Mouse (Mus musculus) CD8-positive naive resting alpha-beta T cell, adult 2 months (primary cell): Measurements from ENCODE around the gene Tenm4.

ENCODE experiments used
- DNase-seq, 2 experiments: peaks; one replicate each; pipeline ENCODE4 v3.0.0; 2022; ENCODE audit warnings: low read depth in 2 of 2, low spot score in 2 of 2

The Tenm4 gene

DNA sequence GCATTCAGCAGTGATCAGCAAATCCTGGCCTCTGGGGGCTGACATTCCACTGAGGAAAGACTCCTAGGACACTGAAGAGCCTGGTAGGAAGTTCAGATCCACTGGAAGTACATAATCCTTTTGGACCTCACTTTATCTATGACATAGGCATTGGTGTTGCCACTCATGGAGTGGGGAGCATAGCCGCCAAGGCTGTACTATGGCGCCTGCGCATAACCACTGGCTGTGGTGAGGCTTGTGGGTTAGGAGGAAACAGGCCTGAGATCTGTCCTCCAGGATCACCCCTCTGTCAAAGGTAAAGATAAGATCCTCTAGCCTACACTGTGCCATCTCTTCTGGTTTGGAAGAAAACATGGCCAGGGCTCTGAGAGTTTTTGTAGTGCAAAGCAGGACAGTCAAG is 712.3 kb downstream of the Tenm4 start:
- DNase-seq, result no peak

DNA sequence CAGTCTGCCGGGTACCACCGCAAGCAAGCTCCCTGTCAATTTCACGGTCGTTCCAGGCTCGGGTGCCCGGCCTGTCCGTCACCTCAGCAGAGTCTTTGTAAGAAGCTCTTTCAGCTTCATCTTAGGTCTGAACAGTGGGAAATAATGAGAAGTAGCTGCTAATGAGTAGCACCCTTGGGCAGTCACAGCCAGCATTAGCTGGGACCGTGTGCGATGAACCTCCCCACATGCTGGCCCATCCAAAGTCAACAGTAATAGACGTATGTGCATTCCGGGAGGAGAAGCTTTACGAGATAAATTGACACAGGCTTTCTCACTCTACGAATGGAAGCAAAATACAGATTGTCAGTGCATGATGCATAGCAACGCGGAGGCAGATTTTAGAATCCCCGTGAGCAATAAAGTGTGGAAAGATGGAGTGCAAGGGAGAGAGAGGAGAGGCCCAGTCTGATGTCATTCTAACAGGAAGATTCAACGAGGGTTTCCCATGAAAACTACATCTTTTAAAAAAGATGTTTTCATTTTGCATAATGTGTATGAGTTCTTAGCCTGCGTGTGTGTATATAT is 716.1 kb downstream of the Tenm4 start:
- DNase-seq, result no peak

DNA sequence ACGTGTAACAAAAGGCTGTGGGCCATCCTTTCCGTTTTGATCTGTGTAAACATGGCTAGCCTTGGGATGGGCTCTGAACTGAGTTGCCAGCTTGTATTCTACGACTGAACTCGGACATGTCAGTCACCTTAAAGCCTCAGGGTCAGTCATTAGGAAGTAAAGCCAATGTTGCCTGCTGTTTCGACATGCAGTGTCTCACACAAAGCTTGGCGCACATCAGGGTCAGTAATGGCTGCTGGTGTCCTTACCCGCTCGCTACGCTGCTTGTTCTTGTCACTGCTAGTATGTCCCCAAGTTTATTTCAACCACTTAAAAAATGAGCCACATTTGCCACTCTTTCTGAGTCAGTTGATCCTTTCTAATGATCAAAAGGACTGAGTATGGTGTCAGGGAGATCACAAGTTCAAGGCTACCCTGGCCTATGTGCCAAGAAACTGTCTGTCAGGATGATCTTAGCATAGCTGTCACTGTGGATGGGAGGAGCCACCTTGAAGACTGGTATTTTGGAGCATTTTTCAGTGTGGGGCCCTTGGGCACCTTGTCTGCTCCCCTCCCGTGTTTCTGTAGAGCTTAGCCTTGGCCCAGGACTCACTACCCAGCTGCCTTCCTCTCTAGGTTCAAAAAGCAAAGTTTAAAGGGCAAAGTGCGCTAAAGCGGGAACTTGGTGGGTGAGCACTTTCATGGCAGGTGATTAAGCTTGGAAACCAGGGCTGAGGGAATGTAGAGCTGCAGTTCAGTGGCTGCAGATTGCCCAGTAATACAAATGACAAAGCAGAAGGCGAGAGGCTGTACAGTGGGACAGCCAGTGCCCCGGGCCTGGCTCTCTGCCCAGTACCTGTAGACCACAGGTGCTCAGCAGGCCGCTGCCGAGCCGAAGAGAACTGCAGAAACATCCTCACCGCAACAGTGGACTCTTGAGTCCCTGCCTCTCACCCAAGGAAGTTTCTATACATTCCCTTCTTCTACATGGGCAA is 718.3 kb downstream of the Tenm4 start:
- no peak for DNase-seq

DNA sequence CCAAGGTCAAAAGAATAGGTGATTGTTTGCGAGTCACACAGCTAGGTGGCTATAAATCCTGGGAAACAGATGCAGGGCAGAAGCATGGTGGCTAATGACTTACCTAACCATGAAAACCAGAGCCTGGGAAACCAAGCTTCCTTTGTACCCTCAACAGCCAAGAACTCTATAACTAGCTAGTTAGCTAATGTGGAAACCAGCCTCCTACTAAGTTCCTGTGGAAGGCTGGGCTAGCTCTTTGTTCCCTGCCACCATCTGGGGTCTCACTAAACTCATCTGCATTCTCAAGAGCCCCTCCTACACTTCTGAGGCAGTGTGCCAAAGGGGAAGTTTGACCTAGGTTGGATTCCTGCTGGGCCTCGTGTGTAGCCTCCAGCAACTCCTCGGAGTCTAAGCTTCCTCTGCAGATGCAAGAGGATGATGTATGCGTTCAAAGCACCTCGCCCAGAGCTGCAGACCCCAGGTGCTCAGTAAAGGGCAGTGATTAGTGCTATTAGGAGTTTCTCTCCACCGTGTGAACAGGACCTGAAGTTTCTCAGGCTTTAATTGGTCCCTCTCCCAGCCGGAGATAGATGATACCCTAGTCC is 719.1 kb downstream of the Tenm4 start:
- DNase-seq, result no peak

DNA sequence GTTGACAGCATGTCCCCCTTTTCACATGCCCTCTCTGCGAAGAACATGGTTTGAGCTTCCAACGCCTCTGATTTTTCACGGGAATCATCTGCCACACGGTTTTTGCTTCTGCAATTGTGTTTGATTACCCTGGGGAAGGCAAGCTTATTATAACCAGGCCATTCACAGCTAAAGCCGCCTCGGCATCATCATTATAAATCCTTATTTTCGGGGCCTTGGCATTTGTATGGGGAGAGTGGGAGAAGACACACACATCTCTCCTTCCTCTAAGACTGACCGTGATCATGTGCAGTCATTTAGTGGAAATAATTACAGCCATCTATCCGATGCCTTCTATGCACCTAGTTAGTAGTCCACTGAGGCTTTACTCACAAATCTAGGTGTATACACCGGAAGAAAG is 719.9 kb downstream of the Tenm4 start:
- DNase-seq, result no peak

DNA sequence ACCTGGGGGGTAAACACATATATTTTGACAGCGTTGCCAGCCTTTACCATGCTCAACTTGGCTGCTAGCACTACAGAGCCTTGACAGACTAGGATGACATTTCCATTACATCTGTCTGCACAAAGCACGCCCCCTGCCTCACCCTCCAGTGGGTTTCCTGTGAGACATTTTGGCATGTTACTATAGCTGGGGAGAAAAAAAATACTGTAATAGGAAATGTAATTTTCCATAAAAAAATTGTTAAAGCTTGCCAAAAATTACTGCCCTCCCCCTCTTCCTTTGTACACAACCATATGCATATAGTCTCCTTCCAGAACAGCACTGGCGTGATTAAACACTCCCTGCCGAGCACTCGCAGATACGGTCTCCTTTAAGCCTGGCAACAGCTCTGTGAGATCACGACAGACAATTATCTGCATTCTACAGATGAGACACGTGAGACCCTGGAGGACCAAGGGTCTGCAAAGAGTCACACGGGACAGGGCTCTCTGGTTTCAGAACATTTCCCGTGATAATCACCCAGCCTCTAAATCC is 728.1 kb downstream of the Tenm4 start:
- DNase-seq, result no peak

DNA sequence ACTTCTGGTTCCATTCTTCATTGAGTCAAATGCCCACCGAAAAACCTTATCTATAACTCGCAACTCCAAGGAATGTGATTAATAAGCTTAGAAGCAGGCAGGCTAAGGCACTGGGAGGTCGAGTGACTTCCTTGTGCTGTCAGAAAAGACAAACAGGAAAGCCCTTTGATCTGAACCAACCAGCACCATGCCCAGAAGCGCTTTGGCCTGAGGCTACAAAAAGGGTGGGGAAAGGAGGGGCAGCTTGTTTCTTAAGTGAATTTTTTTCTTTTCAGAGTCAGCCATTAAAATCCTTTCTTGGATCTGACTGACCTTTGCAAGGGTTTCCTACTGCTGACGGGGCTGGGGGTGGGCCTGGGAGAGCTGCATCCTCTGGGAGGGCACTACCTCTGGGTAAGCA is 731.1 kb downstream of the Tenm4 start:
- DNase-seq, result no peak

DNA sequence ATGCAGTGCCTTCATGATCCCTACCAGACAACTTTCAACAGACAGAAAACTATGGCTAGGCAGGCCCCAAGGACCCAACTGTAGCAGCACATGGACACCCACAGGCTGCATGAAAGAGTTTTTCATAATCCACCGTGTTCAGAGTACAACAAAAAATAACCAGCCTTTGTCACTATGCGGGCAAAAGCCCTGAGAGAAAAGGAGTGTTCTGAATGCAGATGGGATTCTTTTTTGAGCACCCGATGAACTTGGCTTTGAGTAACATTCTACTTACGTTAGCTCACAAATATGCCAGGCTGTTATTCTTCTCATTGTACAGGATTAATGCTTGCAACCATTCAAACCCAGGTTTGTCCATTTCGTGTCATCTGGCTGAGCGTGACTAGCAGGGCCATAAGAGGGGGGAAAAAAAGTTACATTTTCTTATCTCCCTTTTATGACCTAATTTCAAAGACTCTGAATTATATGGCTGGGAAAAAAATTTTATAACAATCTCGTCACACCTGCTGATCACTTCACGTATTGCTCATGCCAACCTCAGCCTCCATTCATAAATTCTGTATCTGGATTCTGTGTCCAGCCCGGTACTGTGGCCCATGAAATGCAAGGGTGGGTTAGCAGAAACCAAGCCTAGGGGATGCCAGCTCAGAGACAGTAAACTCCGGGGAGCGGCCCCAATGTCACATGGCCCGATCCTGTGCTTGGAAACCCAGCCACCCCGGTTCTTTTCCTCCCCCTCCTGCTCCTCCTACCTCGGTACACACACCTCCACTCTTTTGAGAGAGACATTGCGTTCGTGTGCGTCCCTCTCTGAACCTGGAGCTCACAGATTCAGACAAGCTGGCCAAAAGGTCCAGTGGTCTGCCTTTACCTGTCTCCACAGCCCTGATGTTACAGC is 732.3 kb downstream of the Tenm4 start:
- DNase-seq, result no peak

DNA sequence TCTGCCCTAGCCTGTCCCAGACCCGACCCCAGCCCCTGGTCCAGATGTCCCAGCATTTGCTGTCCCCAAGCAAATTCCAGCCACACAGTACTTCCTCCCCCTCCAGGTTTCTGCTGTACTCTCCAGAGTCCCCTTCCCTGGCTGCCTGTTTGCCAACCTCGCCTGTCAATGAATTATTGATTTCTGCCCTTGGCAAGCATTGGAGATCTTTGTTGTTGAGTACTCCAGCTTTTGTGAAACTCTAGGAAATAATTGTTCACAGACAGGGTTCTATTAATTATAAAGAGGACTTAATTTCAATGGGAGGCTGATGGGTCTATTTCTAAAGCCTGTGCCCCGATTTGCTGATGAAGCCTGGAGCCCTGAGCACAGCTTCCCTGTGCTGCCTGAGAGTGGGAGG is 733.4 kb downstream of the Tenm4 start:
- no peak for DNase-seq

DNA sequence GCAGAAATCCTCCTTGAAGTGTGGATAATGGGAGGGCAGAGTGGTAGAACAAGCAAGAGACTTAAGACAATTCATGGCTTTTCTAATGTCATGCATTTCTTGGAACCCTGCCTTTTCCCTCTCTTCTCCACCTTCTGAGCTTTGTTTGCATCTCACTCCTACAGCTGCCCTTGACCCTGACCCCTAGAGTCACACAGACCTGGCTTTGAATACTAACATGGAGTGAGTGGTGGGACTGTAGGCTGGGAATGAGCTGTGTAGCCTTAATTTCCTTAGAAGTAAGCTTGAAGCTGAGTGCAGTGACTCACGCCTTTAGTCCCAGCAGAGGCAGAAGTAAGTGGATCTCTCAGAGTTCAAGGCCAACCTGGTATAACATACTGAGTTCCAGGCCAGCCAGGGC is 733.9 kb downstream of the Tenm4 start:
- no peak for DNase-seq

DNA sequence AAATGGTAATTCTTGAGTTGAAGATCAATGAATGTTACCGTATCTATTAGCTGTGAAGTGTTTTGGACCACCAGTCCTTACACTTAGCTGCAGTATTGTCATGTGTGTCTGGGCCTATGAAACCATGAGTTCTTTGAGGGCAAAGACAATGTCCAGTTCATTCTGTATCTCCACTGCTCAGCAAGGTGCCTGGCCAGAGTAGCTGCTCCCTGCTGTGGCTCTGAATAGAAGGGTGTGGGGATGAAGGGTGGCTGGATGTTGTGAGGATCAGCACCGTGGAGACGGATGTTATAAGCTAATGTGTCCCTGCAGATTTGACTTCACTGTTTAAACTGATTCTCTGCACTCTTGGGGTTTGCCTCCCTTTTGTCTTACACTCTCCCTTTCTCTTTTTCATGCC is 734.4 kb downstream of the Tenm4 start:
- DNase-seq, result no peak

DNA sequence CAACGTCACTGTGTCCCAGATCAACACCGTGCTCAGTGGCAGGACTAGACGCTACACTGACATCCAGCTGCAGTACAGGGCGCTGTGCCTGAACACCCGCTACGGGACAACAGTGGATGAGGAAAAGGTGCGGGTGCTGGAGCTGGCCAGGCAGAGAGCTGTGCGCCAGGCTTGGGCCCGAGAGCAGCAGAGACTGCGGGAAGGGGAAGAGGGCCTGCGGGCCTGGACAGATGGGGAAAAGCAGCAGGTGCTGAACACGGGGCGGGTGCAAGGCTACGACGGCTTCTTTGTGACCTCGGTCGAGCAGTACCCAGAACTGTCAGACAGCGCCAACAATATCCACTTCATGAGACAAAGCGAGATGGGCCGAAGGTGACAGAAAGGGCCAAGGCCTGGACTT is 735.2 kb downstream of the Tenm4 start:
- no peak for DNase-seq

DNA sequence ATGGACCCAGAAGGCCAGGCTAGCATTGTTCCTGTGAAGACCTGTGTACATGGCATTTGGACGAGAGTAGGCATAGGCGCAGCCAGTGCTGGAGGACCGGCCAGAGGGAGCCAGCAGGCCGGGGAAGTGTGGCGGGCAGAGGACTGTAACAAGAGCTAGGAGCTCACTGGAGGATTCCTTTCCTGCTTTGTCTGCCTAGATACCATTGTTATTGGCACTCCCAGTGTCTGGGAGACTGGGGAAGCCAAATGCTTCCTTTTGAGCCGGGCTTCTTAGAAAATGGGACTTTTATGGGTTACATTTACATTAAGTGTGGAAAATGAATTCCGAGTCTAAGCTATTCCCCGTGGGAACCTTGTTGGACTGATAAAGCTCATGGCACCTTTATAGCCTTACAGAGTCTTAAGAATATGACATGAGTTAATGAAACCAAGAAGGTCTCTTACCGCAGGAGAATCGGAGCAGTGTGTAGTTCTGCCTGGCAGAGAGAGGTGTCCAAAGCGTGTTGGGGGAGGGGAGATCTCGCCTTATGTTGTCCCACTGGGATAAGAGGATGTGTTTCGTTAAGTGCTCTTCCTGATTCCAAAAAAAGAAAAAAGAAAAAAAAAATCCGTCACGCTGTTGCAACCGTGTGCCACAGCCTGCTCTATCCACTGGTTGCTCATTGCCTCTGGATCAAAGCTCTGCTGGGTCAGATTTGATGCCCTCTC is 737.1 kb downstream of the Tenm4 start:
- DNase-seq, result no peak

DNA sequence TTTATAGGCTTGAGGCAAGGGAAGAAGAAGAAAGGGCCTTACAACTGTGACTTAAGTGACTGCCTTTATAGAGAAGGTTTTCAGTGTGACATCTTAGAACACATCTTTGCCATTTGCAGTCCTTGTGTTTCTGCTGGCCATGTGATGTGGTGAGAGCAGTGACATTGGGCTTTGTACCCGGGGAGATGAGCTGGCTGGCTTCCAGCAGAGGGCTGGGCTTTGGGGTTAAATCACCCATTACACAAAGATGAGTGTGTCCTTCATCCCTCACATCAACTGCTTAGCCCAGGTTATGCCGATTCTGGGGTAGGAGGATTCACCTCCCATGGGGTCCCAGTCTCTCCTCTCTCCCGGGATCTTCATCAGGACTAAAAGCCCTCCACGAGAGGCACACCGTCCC is 738.8 kb downstream of the Tenm4 start:
- DNase-seq, result no peak

DNA sequence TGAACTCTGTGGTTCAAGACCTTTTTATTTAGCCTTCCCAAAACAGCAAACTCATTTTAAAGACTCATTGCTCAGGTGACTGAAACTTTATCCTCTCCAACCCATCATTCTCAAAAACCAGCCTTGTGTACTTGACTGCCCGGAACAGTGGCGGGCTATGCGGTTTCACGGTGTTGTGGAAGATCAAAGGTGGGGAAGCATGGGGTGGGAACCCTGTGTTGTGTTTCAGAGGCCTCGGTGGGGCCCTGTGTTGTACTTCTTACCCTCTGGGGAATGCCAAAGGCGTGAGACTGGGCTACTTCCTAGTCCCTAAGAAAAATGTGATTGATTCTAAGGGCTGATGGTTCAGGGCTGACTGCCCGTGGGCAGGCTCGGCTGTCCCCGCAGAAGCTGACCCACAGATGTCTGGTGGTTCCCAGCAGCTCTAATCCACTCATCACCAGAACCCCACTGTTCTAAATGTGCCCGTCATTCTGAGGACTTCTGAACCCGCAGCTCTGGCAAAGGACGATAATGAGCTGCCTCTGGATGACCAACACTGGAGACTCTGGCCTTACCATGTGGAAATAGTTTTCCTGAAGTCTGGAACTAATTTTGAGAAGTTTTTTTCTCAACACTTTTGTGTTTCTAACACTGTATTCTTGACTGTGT is 739.4 kb downstream of the Tenm4 start:
- DNase-seq, result no peak

DNA sequence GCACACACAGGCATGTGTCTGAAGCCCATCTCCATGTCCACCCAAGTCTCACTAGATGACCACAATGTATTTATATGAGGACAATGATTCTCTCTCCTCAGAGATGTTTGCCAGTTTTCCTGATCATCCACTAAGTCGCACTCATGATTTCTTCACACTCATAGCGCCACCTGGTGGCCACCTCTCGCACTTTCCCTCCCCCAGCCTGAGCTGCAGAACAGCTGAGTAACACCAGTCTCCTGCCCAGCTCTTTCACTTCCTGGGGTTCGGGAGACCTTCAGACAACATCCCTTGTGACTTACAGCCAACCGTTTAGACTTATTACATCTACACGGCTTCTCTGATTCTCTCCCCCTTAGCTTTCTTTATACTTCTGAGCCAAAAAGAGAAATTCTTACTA is 743.0 kb downstream of the Tenm4 start:
- DNase-seq, result peak; percentile 41 to 55

DNA sequence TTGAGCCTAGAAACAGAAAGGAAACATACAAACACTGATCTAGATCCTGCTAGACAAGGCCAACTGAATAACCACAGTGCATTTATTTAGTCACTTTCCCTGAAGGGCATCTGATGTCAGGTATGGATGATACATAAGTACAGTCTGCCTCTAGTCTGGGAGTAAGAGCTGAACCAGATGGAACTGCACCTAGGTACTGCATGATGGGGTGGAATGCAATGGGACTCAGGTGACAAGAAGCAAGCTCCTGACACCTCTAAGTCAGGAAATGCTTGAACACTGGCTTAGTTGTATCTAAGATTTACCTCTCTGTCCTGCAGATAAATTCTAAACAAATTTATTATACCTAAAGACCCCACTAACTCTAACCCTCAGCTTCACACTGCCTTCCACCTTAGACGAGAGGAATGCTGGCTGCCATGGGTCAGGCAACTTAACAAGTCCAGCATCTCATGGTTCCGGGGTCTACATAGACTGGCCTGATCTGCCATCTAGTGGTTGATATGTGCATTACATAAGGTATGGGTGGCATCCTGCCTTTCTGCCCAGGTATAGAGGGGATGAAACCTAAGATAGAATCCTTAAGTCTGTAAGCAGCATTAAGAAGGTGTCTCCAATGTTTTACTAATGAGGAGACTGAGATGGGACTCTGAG is 744.5 kb downstream of the Tenm4 start:
- peak; percentile 37 to 49 for DNase-seq

DNA sequence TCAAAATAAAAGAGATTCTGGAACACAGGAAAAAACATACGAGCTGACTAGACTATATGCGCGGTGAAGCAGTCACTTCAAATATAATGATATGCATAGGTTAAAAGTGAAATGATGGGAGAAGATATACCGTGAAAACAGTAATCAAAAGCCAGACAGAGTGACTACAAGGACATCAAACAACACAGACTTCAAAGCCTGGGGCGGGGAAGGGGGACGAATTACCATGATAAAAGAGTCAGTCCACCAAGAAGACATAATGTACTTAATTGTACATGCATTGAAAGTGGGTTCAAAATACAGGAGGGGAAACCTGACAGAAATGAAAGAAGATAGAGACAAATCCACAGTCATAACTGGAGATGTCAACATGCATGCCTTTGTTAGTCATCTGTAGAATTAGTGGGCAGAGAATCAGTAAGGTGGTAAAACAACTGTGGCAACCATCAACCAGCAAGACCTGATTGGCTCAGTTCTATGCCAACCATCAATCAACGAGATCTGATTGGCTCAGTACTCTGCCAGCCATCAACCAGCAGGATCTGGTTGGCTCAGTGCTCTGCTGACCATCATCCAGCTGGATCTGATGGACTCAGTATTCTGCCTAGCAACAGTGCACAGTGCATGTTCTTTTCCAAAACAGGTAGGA is 749.5 kb downstream of the Tenm4 start:
- no peak for DNase-seq

DNA sequence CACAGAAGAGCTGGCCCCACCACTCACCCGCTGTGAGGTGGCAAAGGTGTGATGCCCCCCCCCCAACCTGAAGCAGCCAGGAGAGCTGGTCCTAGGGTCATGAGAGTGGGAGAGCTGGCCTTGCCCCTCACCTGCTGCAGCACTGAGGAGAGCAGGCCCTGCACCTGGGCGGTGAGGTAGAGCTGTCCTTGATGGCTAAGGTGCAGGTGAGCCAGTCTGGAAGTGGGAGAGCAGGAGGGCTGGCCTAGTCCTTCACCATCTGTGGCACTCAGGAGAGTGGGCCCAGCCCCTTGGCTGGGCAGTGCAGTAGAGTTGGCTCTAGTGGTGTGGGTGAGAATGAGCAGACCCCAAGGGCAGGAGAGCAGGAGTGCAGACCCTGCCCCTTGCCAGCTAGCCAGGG is 751.9 kb downstream of the Tenm4 start:
- no peak for DNase-seq
